Mouse (Mus musculus): ENCODE measurements around the gene Ctnnbl1.

The Ctnnbl1 gene

DNA sequence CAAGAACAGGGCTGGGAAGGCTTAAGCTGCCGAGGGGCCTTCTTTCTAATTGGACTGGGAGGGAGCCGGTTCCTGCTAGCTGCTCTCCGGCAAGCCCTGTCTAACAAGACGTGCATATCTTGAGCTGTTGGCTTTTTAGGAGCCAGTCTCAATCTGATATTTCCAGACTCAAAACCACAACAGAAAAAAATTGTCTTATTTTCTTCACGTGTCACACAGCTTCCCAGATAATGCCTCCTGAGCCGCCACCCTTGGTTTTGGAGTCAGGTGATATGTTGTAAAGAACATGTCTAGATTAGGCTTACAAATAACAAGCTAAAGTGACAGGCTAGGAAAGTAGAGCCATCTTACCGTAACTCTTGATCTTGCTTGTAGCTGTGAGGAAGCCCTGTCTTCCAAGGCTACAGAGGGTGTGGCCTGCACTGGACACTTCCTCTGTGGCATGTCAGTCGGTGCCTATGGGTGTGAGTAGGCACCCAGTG, 56.7 kb downstream of the Ctnnbl1 start:
- no peak for DNase-seq (ENCODE audit: low spot score in 2 of 2)

DNA sequence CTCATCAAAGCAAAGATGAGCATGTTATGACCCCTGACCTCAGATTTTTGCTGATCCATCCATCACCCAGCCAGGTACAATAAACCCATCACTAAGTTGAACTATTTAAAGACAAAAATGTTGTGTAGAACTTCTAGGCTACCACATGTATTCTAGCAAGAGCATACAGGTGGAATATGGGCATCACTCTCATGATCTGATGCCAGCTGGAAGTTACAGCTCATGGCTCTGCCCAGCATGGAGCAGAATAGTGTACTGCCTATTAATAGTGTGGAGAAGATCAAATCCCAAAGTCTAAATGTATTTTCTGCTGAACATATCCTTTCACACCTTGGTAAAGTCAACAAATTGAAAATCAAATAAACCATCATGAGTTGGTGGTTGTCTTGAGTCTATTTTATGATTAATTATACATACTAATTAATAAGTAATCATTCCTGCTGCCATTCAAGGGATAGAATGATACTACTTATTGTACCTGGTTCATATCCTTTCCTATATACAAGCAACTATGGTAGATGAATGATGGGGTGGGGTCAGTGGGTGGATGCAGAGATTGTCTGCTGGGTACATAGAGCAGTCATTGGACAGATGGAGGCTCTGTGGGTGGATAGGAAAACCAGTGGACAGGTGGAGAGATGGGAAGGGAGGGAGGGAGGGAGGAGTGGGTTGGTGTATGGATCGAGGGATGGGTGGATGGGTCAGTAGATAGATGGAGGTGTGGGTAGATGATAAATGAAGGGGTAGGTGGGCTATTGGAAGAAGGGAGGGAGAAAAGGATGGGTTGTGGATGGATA, 58.6 kb downstream of the Ctnnbl1 start:
- no peak for DNase-seq (ENCODE audit: low spot score in 2 of 2)

- DNase-seq (ENCODE audit: low spot score in 2 of 2), result no peak
Observed at GRCm38 (mm10) chr2:157799533-157799932, 62.3 kb downstream of the Ctnnbl1 start.

- no peak for DNase-seq (ENCODE audit: low spot score in 2 of 2)
Observed at GRCm38 (mm10) chr2:157800288-157800687, 63.1 kb downstream of the Ctnnbl1 start.

DNA sequence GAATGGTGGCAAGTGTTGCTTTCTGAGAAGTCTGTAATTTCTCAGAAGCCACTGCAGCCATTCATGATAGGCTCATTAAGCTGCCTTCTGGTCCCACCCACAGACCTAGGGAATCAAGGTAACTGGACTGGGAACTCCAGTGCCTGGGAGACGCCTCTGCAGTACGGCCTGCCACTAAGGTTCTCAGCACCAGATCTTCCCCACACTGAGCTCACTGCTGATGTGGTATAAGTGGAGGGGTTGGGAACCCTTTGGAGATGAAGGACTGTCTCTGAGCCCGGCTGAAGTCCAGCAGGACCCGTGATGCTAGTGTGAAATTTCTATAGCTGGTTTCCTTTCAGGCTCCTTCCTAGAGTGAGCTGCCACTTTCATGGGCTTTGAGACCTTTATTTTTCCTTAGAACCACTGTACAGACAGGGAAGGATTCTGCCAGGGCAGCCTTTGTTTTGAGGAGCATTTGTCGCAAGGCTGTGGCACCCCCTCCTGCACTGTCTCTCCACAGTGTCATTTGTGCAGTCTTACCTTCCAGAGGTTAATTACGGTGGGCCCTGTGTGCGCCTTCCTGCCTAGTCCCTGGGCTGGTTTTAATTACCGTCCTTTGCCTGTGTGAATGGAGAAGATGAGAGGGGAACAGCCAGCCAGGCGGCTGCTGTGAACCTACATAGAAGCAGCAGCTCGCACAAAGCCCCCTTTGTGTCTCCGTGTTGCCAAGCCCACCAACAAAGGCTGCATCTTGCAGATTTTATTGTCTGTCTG, 63.7 kb downstream of the Ctnnbl1 start:
- DNase-seq (ENCODE audit: low spot score in 2 of 2), result no peak

- no peak for DNase-seq (ENCODE audit: low spot score in 2 of 2)
Observed at GRCm38 (mm10) chr2:157801505-157802357, 64.5 kb downstream of the Ctnnbl1 start.

DNA sequence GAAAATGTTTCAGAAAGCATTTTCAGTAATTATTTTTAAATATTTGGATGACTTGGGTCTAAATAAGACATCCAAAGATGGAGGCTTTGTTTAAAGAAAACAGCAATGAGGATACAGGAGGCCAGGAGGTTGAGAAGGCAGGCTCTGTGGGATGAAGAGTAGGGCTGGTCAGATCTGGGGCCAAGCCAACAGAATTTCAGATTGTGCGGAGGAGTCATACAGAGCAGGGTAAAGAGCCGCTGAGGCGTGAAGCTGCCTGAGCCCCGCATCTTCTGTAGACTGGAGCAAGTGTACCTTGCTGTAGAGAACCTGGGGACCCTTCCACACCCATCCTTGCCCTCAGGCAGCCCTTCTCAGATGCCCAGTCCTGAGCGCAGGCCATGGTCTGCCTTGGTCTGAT, 65.5 kb downstream of the Ctnnbl1 start:
- DNase-seq (ENCODE audit: low spot score in 2 of 2), result no peak

DNA sequence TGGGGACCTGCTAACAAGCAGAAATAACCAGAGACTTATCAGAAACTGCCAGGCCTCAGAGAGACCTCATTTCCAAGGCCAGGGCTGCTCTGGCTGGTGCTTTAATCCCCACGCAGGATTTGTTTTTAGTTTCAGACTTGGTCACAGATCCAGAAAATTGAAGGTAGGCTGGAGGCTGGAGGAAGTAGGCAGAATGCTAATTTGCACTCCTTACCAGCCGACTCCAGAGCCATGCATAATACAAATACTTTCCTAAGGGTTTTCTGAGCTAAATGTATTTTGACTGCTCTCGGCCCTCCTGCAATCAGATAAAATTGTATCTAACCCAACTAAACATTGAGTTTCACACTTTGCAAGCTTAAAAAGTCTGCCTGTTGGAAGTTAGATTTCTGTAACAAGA, 67.2 kb downstream of the Ctnnbl1 start:
- peak; percentile 42 to 69 for DNase-seq (ENCODE audit: low spot score in 2 of 2)

GRCm38 (mm10) chr2:157805091-157805490, 67.9 kb downstream of the Ctnnbl1 start:
- no peak for DNase-seq (ENCODE audit: low spot score in 2 of 2)

GRCm38 (mm10) chr2:157807076-157807475, 69.9 kb downstream of the Ctnnbl1 start:
- no peak for DNase-seq (ENCODE audit: low spot score in 2 of 2)

DNA sequence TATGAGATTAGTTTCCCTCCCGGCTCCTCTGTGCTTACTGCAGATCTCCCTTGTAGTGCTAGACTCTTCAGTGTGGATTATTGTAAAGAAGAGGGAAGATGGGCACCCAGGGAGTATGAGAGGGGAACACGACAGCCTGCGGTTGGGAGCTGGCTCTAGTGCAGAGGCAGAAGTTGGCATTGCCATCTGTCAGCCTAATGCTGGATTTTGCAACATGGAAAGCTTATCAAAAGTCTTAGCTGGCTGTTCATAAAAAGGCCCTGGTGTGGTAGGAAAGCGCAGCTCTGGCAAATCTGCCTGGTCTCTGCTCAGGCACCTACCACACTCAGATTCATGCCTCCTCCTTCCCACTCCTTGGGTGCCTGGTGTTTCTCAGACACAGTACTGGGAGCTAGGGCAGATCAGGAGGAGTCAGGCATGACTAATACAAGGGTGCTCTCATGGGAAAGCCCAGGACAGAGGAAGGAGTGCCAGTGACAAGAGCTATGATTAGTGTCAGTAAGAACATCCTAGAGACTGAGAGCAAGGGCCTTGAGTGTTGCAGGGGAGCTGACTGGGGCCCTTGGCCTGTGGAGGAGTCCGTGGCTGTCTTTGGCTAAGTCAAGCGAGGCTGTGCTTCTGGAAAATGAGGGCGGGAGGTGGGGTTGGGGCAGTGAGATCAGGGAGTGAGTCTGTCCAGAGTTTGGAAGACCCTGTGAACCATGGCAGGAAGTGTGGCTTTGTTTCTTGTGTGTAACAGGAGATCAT, 70.6 kb downstream of the Ctnnbl1 start:
- DNase-seq (ENCODE audit: low spot score in 2 of 2), result peak in 1 of 2 experiments; percentile 31

DNA sequence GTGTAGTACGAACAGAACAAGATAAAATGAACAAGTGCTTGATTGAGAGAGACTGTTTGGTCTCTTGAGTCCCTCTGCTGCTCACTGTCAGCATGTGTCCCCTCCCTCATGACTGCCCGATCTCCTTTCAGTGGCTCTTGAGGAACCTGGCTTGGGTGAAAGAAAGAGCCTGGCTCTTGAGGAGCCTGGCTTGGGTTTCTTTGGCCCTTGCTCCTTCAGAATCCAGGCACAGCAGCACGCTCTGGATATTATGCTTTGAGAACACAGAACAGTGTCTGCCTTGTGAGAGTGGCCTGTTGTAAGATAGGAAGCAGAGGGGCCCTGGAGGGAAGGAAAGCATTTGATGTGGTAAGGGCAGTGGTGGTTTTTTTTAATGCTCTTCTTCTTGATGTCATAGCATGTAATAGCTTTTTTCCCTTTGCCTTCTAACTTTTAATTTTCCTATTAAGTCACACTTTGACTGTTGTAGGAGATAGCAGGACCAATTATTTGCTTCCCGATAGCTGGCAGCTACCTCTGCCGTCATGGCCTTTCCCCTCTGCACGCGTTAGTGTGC, 71.2 kb downstream of the Ctnnbl1 start:
- DNase-seq (ENCODE audit: low spot score in 2 of 2), result no peak

DNA sequence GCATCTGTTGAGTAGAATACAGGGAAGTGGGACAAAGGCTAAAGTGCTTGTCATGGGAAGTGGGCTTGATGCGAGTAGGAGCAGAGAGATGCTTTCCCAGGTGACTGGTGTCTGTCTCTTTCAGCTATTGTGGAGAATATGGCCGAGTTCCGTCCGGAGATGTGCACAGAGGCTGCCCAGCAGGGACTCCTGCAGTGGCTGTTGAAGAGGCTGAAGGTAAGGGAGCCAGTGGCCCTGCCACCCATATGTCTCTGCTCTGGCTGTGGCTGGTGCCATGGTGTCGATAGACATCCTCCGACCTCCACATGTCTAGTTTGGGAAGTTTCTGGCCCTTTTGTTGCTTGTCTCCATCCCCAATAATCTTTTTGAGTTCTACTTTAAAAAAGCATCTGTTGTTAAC, 72.1 kb downstream of the Ctnnbl1 start:
- no peak for DNase-seq (ENCODE audit: low spot score in 2 of 2)

- DNase-seq (ENCODE audit: low spot score in 2 of 2), result no peak
Observed at GRCm38 (mm10) chr2:157810749-157811148, 73.5 kb downstream of the Ctnnbl1 start.

DNA sequence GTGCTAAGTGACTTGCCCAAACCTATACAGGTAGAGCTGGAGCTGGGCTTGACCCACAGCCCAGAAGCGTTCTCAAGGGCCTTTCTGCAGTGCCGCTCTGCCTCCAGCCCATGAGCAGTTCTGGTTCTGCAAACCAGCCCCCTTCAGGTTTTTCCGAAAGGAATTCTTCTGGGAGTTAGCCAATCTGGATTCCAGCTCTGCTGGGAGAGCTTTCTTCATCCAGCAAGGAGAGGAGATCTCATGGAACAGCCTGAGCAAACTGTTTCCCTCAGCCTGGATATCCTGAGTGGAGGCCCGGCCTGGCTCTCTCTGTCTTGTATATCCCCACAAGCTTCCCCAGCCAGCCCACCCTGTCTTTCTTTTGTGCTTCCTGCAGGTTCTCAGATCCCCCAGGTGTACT, 75.9 kb downstream of the Ctnnbl1 start:
- DNase-seq (ENCODE audit: low spot score in 2 of 2), result no peak

DNA sequence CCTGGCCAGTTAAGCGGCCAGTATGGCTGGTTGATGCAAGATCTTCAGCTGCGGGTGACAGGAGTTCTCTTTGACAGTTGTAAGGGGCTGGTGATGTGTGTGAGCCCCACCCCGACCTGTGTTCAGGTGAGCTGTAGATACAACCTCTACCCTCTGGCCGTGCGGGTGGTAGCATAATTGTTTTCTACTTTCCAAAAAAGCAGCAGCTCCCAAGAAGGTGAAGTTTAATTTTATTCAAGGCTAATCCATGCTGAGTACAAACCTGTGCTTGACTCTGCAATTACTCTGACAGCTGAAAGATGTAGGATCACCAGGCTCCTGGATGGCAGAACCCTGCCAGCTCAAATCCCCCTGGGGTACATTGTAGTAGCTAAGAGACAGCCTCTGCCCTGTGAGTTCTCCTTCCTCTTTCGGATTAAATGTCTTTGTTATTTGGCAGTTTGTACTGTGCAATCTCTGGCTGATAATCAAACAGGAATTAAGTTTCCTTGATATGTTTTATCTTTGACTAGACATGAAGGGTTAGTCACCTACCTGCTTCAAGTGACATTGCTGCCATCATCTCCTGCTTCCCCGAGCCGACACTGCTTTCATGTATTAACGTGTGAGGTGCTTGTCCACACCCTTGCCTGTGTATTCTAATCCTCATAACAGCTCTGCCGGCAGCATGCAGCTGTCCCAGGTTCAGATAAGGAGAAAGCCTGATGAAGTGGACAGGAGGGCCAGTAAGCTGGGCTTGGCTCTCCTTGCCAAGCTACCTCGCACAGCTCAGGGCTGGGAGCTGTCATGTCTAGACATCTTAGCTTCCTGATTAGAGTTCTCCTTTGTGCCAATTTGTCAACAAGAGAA, 77.1 kb downstream of the Ctnnbl1 start:
- DNase-seq (ENCODE audit: low spot score in 2 of 2), result no peak

DNA sequence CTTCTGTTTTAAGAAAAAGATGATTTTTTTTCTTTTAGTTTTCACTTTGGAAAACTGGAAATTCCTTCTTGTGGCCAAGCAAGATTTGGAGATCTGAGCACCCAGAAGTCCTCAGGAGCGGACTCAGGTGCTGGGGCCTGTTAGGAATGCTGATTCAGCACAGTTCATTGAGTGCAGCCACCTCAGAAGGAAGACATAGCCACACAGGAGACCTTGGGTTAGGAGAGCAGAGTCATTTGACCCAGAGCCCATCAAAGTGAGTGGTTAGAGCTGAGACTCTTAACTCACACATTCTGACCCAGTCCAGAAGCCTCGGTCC, 77.7 kb downstream of the Ctnnbl1 start:
- no peak for DNase-seq (ENCODE audit: low spot score in 2 of 2)

- DNase-seq (ENCODE audit: low spot score in 2 of 2), result no peak
Observed at GRCm38 (mm10) chr2:157817672-157818071, 80.5 kb downstream of the Ctnnbl1 start.

DNA sequence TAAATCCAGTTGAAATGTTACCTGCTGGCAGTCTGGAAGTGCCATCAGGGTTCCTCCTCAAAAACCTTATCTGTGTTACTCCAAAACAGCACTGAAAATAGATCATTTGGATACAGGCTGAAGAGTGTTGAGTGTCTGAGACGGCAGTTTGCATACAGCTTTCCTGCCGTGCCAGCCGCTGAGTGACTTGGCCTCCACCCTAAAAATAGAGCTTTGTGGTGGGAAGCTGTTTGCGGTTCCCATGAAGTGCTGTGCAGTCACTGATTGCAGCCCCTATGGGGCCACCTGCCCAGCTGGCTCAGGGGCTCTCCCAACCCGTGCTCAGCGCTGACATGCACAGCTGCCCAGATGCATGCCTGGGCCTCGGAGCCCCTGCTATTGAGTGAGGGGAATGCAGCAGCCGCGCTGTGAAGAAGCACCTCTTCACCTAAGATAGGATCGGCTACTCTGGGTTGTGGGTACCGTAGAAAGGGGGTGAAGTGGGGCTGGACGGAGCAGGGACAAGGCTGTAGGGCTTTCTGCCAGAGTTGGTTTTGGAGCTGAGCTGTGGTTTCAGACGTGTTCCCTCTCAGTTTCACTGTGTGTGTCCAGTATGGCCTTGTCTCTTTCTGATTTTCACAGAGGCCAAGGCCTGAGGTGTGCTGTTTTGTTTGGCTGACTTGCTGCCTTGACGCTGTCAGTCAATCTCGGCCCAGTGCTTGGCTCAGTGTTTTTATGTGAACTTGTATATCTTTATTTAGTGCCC, 81.5 kb downstream of the Ctnnbl1 start:
- no peak for DNase-seq (ENCODE audit: low spot score in 2 of 2)

- DNase-seq (ENCODE audit: low spot score in 2 of 2), result no peak
Observed at GRCm38 (mm10) chr2:157819401-157819800, 82.2 kb downstream of the Ctnnbl1 start.

Data from left cerebral cortex, adult 9 months (tissue).